Mouse (Mus musculus) testis, adult 2 months (tissue): ENCODE measurements around the gene Tnrc6b.

Source experiments
- CTCF ChIP-seq: fragments of 200-500 bp; IDR thresholded peaks from 2 replicates; pipeline ENCODE4 v1.5.1; 2012; ENCODE audit warnings: low read depth, mild to moderate bottlenecking, inconsistent platforms, low read length, moderate library complexity; ENCODE audit not compliant: control insufficient read depth, insufficient read depth, insufficient replicate concordance
- POLR2A ChIP-seq: fragments of 200-500 bp; IDR thresholded peaks from 2 replicates; pipeline ENCODE4 v1.6.1; 2012; ENCODE audit warnings: low read depth, mild to moderate bottlenecking, inconsistent platforms, low read length, moderate library complexity; ENCODE audit not compliant: control insufficient read depth

DNA sequence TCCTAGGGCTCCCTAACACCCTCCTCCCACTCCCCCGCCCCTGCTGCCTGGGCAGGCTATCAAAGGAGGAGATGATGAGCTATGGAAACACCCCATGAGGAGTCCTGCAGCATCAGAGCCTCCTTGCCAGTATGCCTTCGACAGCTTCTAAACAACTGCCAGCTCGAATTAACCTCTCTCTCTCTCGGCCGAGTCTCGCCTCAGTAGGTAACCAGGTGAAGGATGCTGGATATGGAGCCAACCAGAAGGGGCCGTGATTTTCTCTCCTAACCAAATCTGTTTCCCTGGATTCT is 25.6 kb upstream of the Tnrc6b start:
- no peak for TF ChIP-seq POLR2A
- no peak for TF ChIP-seq CTCF
